Mouse (Mus musculus) kidney, postnatal 14 days (tissue): ENCODE measurements around the gene Elfn2.

Source experiments
- DNase-seq: peaks from one replicate; pipeline ENCODE4 v3.0.0; 2022; ENCODE audit warnings: mixed read lengths

Gene Elfn2

DNA sequence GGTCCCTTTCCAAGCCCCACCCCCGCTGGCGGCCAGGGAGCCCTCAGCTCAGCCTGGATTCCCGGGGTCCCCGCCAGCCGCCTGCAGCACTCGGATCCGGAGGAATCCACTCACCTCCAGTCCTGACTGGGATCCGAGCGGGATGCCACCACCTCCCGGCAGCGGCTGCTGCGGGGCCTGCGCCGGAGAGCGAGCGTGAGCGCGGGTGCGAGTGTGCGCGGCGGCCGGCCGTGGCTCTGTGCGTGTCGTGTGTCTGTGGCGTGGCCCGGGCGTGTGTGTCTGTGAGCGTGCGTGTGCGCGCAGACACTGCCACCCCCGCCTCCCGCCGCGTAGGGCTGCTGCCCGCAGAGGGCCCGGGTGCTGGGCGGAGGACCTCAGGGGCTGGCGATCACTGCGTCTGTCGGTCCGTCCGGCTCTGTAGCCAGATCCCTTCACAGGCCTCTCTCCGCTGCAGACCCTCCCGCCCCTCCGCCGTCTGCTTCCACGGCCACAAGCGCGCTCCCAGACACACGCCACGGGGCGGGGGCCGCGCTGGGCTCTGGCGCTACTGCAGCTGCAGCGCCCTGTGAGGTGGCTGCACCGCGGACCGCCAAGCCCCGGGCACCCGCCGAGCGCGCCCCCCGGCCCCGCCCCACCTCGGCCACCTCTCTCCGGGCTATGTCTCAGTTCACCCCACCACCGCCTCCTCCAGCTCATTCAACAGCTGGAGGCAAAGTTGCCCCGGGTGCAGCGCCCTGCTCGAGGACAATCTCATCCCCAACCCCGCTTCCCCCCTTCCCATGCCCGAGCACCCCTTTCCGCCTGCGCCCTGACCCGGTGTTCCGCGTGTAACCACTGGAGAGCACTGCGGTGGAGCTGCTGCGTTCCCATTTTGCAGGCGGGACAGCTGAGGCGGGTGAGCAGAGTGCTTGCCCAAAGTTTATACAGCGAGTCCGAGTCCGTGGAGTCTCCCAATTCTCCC lies at the start of gene Elfn2:
TSS of gene Elfn2 (minus strand) at position 482 of the 961 bp plus-strand sequence.
- DNase-seq, result no peak

DNA sequence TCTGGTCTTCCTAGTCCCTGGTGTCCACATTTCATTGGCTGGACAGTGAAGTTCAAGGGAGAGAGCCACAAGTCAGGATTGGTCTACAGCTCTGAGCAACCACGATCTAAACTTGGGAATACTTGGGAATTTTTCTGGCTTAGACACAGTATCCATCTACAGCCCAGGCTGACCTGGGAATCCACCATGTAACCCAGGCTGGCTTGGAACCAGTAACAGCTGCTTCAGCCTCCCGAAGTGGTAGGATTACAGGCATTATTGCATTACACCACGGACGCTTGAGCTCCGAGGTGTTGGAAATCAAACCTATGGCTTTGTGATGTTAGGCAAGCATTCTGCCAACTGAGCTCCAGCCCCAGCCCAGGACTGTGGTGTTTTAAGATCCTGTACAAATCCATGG lies 45.1 kb upstream of the Elfn2 start:
- DNase-seq, result no peak

DNA sequence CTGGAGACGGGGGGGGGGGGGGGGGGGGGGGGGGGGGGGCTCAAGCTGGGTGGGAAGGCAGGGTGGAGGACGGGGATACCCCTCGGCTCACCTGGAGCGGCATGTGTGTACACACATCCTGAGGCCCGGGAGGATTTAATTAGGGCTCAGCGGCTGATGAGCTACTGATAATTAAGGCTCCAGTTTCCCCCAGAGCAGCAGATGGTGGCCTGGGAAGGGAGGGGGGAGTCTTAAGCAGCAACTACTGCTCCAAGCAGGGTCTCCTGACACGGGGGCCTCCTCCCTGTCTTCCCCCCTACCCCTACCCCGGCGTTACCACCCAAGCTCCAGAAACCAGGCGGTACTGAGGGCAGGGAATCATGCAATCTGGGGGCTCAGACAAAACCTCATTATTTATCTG lies 44.6 kb upstream of the Elfn2 start:
- no peak for DNase-seq

DNA sequence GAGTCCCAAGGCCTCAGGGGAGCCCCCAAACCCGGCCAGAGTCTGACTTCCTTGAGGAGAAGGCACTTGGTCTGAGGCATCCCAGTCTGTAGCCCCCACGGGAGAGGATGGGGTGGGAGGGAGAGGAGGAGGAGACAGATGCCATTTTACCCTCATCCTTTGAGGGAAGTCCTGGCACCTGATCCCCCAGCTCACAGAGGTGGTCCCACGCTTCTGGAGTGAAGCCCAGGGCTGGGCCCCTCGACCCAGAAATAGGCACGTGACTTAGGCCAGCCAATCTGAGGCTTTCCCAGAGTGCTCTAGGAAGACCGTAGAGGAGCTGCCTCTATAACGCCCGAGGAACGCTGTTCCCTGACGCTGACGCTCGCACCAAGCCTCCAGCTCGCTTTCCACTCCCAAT lies 42.5 kb upstream of the Elfn2 start:
- no peak for DNase-seq

DNA sequence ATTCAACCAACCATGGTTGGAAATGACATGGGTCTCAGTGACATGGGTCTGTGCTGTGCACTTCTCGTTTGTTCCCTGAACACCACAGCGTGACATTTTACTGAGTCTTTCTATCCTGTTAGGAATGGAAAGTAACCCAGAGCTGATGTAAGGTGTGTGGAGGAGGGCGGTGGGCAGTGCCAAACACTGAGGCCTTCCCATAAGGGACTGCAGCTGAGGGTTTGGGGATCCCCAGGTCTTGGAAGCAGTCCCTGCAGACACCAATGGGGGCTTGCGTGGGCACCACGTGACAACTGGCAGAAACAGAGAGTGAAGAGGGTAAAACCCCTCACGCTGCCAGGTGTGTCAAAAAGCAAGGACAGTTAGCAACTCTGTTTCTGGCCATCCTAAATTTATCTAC lies 39.6 kb upstream of the Elfn2 start:
- no peak for DNase-seq

DNA sequence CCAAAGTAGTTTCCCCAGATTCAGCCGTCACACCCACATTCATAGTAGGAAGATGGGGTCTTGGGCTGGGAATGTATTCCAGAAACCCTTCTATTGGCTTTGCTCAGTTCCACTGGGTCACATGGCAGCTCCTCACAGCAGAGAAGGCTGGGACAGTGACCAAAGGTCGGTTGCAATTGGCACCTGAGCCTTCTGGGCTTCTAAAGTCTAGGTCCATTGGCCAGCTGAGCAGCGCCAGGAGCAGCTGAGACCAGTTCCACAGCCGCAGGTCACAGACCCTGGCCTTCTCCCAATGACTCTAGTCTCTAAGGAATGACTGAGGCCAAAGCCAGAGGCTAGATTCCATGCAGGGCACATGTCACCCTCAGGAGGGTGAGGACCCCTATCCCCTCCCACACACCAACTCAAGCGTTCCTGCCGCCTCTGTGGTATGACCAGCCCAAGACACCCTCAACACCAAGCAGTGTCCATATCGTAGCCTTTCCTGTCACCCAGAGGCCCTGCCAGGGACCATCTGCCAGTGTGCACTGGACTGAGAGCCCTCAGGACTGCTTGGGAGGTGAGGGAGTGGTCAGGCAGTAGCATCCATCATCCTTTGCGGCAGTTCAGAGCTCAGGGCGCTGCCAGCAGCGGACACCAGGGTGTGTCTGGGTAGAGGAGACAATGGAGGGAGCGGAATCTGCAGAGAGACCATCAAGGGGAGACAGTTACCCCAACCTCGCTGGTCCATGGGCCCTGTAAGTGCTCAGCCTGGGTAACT lies 37.6 kb upstream of the Elfn2 start:
- peak; percentile 47 for DNase-seq

DNA sequence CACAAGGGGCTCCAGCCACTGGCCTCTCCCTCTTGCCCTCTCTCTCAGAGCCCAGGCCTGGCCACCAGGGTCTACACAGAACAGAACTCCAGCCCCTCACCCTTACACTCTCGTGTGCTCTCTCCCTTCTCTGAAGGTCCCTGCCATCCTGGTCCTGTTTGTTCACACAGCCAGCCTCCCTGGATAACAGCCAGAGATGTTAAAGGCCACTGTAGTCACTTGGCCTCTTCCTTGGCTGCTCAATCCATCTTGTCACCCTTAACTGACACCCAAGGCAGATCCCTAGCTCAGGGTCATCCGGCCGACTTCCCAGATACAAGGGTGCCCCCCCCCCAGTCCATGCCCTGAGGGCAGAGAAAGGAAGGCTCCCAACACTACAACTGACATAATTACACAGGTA lies 36.7 kb upstream of the Elfn2 start:
- no peak for DNase-seq

DNA sequence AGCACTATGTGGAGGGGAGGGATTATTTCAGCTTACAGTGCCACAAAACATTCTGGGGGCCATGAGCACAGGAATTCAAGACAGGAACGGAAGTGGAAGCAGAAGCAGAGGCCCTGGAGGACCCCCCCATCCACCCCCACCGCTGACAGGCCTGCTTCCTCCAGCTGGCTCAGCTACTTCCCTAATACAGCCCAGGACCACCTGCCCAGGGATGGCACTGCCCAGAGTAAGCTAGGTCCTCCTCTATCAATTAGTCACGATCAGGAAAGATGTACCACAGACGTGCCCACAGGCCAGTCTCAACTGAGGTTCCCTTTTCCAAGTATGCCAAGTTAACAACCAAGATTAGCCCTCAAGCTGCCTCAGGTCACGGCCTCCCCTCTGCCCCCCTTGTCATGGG lies 35.6 kb upstream of the Elfn2 start:
- DNase-seq, result no peak

DNA sequence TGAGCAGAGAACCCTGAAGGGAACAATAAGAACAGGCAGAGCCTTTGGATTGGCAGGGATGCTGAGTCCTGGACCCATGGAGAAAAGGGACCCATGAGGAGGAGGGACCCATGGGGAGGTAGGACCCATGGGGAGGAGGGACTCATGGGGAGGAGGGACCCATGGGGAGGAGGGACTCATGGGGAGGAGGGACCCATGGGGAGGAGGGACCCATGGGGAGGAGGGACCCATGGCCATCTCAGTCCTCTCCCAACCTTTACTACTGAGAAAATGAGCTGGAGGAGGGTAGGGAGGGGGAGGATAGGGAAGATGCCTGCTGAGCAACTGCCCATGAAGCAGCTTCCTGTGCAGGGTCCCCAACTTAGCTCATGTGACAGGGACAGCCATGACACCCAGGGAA lies 34.4 kb upstream of the Elfn2 start:
- DNase-seq, result no peak

DNA sequence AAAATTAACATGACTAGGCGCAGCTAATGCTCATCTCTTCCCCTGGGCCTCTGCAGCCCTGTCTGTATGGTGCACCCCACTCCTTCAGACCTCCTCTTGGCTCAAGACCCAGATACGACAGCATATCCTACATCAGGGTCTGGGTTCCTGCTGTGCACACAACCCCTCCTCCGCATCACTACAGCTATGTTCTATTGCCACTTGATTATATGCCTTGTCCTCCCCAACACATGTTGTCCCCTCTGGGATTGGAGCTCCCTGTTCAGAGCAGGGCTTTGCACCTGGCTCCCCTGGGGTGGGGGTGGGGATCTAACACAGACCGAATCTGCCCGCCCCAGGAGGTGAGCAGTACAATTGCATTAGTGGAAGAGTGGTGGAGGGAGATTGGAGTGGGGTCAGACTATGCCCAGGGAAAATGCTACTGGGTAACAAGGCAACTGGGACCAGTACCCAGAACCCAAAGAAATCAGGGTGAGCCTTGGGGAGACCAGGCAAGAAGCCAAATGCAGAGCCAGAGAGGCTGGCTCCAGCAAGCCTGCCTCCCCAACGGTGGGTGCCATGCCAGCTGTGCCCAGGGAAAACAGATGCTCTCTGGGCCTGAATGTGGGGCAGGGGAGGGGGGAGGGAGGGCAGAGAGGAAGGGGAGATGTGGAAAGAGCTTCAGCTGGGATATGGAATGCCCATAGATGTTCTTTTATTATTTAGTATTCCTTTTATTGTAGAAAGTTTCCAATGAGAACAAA lies 32.2 kb upstream of the Elfn2 start:
- DNase-seq, result no peak

DNA sequence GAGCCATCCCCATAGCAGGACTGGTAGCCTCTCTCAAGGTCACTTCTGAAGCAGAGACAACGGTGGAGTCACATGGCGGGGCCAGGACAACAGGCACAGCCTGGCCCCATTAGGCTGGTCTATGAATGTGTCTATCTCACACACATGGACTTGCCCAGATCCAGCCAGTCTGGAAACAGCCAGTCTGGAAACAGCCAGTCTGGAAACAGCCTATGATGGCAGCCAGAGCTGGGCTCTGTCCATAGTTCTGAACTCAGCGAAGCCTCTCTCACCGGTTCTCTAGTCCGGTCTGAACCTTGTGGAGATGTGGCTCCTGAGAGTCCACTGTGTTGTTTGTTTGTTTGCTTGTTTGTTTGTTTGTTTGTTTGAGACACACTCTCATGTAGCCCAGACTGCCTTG lies 31.3 kb upstream of the Elfn2 start:
- peak; percentile 54 for DNase-seq

DNA sequence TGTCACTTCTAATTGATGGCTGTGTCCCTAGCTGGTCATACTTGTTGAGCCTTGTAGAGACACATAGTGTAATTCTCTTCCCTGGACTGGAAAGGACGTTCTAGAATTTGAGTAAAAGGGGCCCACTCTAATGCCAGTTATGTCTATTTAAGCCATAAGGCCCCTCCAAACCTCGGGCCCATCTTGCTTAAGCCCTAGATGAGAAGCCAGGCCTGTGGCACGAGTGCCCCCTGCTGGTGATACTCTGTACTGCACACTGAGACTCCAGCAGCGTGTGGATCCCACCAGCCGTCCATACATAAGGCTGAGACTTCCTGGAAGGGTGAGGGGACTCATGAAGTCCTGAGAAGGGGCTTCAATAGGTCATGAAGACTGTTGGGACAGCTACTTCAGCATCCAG lies 25.6 kb upstream of the Elfn2 start:
- DNase-seq, result peak; percentile 74

DNA sequence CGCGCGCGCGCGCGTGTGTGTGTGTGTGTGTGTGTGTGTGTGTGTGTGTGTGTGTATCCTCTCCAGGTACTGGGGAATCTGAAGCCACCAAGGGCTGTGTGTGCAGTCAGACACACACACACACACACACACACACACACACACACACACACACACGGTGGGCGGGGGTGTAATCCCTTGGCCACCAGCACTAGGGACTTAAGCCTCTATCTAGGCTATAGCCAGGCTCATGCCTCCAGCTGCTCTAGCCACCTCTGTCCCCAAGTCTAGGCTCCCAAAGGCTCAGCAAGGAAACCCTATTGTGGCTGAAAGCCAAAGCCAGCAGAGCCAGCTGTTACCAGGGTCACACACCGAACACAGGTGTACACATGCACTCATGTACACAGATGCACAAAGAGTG lies 24.3 kb upstream of the Elfn2 start:
- no peak for DNase-seq

DNA sequence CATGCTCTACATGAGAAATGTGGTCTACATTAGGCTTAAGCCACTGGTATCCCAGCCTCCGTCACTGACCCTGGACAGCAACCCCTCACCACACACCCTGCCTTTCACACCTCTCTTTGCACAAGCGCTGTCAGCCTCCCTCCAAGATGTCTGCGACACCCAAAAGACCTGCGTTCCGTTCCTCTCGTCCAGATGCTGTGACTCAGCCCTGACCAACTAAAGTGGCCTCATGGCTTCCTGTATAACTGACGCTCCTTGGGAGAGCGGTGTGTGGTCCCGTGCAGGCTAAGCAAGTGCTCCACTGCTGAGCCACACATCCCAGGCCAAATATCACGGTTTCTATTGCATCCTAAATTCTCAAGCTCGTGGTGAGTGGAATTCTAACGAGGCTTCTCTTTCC lies 22.1 kb upstream of the Elfn2 start:
- no peak for DNase-seq

DNA sequence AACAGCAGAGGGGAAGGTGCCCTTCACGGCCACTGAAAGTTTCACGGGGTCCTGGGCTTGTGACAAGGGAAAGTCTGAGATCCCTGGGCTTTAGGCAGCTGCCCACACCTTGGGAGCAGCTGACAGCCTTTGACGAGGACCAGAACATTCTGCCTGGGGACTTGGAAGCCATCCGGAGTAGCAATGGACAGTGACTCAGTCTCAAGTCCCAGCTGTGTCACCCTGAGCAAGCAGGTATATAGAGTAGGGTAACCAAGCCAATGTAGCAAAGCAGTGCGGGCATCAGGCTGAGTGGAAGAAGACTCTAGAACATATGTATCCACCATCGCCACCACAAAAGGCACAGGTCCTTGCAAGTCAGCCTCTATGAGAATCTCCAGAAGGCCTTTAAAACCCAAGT lies 18.6 kb upstream of the Elfn2 start:
- no peak for DNase-seq

DNA sequence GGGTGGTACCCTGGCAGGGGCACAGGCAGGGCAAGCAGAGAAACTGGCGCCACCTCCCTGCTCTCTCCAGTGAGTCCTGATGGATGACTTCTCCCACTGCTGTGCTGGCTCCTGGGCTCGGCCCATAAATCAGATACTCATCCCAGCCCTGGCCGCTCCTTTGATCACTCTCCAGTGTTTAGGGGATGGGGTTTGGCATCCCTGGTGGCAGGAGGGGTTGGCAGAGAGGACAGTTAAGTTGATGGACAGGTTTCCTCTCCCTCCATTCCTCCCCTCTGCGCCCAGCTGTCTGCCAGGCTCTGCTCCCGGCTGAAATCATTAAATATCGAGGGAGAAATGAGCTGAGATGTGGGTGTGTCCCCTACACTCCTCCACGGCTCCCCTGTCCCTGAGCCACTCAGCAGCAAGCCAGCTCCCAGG lies 18.1 kb upstream of the Elfn2 start:
- no peak for DNase-seq

DNA sequence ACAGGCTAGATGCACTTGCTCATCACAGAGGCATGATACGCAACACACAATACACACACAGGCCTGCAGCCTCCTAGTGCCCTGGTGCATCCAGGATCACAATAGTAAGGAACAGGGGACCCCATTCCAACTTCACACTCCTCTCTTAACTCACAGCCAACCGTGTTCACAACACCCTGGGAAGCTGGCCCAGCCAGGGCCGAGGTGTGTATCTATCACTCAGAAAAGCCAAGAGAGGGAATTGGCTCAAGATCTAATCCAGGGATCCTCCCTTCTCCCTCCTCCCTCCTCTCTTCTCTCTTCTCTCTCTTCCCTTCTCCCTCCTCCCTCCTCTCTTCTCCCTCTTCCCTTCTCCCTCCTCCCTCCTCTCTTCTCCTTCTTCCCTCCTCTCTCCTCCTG lies 17.6 kb upstream of the Elfn2 start:
- DNase-seq, result no peak

DNA sequence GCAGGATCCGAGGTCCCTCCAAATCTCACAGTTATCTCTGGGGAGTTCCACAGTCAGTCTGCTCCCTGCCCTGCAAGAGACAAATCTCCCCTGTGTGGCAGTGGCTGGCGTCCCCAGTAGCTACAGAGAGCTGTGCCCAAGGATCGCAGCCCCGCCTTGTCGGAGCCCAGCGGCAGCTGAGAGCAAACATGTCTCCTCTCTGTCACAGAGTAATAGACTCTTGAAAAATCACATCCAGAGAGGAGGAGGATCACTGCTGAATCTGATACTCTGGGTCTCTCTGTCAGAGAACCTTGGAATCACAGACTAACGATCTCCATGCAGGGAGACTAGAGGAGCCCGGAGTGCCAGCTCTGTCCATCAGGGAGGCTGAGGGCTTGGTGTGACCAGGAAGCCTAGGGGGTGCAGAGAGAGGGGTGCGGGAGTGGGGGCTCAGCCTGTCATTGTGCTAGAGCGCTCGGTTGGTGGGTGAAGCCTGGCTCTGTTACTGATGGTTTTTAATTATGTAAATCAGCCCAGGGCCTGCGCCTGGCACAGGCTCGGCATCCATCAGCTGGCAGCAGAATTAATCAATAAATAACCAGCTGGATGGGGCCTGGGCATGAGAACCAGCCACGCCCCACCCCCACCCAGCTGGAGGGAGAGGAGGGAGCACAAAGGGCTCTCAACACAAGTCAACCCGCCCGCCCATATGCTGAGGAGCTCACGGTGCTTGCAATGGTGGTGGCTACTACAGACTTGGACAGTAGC lies 17.0 kb upstream of the Elfn2 start:
- peak; percentile 46 for DNase-seq

DNA sequence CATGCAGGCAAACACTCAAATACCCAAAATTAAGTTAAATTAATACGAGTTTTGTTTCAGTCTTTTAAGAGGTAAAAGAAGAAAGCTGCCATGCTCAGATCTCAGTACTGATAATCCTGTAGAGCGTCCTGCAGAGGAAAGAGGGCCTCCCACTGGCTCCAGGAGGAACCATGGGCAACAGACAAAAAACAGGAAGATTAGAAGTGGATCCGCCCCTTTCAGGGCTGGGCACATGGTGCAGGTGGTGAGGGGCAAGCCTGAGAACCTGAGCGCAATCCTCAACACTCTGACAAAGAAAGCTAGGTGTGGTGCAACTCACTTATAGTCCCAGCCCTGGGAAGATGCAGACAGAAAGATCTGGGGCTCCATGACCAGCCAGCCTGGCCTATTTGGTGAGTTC lies 13.3 kb upstream of the Elfn2 start:
- no peak for DNase-seq

DNA sequence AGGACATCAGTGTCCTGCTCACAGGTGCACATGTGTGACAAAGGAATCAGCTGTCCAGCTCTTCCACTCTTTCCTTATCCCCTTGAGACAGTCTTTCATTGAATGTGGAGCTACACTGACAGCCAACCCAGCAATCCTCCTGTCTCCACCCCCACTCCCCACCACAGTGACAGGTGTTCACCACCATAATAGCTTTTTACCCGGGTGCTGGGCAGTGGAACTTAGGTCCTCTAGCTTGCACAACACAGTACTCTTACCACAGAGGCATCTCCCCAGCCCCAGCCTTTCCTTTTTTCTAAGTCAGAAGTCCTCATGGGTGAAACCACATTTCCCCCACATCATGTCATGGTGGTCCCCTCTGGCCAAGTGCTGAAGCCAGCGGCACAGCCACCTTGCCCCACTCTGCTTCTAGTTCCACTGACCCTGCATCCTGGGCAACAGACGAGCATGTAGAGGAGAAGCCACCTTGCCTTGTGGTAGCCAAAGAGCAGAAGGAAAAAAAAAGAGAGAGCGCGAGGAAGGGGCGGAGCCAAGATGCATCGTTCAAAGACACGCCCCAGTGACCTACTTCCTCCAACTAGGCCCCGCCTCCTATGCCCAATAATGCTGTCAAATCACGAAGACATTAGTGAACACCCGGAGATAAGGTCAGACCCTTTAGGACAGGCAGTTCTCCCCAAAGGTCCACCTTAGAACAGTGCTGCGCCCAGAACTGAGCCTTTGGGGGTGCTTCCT lies 11.9 kb upstream of the Elfn2 start:
- no peak for DNase-seq

DNA sequence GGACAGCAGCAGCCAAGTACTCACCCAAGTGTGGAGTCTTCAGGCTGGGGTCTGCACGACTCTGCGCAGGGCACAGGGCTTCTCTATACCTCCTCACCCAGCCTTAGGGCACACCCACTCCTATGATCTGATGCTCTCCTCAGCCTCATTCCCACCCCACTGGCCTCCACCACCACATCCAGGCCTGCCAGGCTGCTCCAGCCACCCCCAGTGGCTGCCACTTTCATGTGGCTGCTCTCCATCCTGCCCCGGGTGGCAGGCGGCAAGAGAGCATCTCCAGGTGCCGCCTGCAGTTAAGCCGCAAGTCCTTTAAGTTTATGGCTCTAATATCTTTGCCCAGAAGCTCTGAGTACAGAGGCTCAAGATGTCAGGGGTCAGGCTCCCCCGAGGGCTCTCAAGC lies 8.1 kb upstream of the Elfn2 start:
- no peak for DNase-seq

DNA sequence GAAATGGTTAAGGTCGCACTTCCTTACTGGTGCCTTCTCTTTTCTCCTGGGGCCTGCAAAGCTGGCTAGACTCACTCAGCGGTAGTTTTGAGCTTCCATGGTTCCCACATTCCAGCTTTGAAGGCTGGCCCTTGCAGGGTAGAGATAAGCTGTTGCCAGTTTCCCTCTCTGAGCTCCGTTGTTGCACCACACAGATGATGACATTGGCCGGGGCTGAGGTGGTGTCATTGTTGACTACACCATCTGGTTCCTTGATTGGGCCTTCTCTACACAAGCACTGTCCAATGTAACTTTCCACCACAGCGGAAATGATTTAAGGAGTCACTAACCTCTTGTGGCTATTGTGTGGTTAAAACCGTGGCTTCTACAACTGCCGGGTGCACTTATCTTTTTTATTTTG lies 2.0 kb upstream of the Elfn2 start:
- DNase-seq, result no peak
